Mouse (Mus musculus) fat pad, adult 2 months (tissue): ENCODE data around the gene Tap2.

Source experiments
- DNase-seq: peaks from one replicate; pipeline ENCODE4 v3.0.0-alpha.2; 2011; ENCODE audit warnings: low read depth, low spot score; ENCODE audit errors: extremely low read depth

Tap2 gene

GRCm38 (mm10) chr17:34203444-34203843 is at the start of gene Tap2:
Tap2 (plus strand) TSS chr17:34203527.
- DNase-seq, result no peak

- DNase-seq, result no peak
These were observed 47.8 kb upstream of the Tap2 start for GRCm38 (mm10) chr17:34155534-34155933.

DNA sequence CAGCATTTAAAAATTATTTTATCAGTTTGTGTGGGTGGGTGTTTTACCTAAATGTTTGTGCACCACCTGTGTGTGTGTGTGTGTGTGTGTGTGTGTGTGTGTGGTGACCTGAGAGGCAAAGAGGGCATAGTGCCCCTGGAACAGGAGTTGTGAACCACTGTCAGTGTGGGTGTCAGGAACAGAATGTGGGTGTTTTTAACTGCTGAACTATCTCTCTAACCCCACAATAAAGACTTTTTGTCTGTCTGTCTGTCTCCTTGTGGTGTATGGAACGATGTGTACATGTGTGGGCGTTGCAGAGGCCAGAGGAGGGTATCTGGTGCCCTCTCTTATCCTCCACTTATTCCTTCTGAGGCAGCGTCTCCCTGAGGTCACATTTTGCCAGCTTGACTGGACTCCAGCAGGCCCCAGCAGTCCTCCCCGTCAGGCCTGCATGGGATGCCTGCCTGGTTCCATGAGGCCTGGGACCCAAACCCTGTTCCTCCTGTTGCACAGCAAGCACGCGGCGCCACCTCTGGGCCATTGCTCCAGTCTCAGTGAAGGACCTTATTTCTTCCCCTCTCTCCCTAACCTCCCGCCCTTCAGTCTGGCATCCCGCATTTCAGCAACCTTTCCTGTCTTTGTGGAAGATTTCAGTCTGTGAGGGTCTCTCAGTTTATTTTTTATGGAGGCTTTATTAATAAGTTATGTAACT is 39.0 kb upstream of the Tap2 start:
- DNase-seq, result no peak

DNA sequence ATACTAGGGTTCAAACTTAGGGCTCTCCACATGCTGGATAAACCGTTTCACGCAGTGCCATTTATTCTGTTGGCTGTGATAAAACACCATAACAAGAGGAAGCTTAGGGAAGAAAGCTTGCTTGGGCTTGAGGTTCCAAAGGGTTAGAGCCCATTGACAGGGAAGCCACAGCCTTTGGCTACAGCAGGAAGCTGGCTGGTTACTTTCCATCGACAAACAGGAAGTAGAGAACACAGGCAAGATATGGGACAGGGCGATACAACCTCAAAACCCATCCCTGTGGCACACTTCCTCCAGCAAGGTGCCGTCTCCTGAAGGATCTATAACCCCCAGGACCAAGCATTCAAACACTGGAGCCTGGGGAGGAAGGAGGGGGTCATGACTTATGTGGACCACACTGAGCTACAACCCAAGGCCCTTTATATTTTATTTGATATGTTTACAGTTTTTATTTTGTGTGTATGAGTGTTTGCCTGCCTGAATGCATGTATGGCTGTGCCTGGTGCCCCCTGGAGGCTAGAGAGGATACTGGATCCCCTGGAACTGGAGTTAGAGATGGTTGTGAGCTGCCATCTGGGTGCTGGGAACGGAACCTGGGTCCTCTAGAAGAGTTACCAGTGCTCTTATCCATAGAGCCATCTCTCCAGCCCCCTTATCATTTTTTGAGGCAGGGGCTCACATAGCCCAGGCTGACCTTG is 38.1 kb upstream of the Tap2 start:
- DNase-seq, result no peak

DNA sequence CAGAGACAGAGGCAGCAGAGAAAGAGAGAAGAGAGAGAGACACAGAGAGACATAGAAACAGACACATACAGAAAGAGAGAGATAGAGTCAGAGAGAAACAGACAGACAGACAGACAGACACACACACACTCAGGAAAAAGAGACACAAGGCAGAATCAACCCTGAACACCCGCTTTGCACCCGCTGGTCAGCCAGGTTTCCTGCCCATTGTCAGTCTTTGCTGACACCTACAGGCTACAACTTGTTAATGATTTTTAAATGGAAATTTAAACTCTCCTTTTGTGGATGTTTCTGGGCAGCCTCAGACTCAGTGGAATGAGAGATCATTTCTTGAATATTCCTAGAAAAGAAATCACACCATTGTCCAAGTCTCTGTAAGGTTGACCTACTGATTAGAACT is 34.0 kb upstream of the Tap2 start:
- DNase-seq, result no peak

- DNase-seq, result no peak
These were observed 32.8 kb upstream of the Tap2 start for GRCm38 (mm10) chr17:34170487-34170876.

DNA sequence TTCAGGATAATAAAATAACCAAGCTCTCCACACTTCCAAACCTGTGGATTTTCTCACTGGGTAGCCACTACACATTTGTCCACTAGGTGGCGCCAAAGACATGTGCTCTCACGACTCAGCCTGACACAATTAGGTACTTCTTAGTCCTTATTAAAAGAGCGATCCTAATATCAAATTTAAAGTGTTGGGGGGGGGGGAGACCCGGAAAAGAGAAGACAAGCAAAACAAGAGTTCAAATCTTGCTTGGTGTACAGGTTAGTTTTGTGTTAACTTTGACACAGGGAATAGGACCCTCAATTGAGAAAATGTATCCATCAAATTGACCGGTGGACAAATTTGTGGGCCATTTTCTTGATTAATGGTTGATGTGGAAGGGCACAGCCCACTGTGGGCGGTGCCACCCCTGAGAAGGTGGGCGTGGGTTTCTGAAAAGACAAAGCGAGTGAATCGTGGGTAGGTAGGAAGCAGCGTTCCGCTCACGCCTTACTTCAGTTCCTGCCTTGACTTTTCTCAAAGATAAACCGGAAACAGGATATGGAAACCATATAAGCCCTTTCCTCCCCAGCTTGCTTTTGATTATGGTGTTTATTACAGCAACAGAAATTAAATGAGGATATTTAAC is 32.3 kb upstream of the Tap2 start:
- no peak for DNase-seq

GRCm38 (mm10) chr17:34172528-34172927 is 30.8 kb upstream of the Tap2 start:
- DNase-seq, result no peak

- DNase-seq, result no peak
These were observed 29.3 kb upstream of the Tap2 start for GRCm38 (mm10) chr17:34174075-34174474.

GRCm38 (mm10) chr17:34177179-34177578 is 26.1 kb upstream of the Tap2 start:
- DNase-seq, result no peak

GRCm38 (mm10) chr17:34179019-34179418 is 24.3 kb upstream of the Tap2 start:
- DNase-seq, result no peak

DNA sequence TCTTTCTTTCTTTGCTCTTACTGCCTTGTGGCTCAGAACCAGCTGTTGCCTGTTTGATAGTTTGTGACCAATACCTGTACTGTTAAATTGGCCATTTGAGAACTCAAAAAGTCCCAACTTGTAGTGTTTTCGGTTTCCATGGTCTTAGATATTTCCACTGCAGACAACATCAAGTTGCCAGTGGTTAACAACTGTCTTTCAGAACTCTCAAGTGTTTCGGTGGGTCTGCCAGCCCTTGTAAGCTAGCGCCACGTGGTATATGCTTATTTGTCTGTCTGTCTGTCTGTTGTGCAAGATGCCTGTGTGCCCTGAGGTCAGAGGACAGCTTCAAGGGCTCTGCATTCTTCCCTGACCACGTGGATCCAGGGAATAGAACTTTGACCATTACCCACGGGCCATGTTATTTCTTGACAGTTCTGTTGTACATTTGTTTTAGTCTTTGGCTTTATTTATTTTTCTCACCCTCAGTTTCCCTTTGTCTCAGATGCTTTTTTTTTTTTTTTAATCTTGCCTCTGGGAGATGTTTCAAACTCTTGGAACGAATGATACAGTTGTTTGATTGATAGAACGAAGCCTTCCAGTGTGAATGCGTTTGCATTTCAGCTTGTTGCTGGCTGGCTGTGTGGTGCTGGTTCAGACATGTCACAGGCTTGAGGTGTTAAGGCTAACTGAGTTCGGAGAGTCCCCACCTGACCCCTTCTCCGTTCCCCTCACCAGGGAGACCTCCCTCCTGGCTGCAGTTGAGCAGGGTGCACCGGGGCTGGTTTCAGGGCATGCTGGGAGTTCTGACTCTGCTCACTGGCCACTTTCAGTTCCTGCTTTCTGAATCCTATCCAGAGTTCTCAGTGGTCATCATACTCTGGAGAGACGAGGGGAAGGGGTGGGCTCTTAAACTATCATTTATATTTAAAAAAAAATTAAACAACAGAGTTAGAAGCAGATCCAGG is 23.1 kb upstream of the Tap2 start:
- DNase-seq, result no peak

DNA sequence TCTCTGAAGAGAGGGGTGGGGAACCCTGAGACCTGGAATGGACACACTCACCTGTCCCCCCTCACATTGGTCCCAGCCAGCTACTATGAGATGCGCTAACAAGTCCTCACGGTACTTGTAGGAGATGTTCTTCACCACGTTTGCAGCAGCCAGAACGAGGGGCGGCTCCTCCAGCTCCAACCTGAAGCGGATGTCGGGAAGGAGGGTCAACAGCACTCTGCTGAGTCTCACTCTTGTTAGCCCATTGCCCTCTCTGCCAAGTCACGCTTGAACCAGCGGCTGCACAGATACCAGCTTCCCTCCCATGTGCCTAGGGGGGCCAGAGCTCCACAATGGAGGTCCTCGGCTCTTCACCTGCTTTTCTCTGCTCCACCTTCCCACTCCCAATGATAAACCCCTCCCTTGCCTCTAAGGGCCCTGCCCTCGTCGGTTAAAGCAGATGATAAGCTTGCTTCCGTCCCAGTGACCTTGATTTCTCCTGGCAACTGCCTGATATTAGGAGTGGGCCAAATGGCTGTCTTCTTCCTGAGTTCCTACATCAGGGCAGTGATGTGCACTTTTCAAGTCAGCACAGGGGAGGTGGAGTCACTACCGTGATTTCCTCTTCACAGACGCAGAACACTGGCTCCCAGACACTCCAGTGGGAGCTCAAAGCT is 19.6 kb upstream of the Tap2 start:
- no peak for DNase-seq

DNA sequence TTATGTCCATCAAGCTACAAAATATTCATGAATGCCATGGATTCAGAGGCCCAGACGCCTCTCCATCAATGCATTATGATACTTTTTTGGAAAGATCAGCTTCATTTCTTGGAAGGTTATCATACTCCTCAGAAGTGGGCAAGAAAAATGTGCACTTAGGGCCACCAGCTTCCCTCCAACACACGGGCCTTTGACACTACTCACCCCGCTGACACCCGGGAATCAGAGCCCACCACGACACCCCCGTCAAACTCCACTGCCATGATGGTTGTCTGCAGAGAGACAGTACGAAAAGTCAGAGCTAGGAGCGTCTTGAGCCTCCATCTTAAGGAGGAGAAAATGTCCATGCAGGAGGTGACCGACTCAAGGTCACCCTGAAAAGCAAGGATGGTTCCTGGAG is 17.8 kb upstream of the Tap2 start:
- no peak for DNase-seq

DNA sequence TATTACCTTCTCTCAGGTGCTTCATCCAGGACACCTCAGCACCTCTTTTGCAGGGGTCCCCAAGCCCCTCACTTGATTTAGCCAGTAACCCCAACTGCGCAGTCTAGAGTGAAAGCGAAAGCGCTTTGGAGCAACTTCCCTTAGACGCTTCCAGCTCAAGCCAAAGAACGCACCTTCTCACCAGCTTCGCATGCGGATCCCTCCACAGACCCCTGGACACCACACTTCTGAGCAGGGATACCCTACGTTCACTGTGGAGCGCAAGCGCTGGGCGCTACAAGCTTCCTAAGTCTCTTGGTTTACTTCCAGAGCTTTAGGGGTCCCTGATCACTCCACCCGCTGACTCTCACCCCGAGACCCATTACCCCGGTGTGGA is 16.5 kb upstream of the Tap2 start:
- DNase-seq, result no peak

- peak; percentile 43 for DNase-seq
These were observed 15.9 kb upstream of the Tap2 start, which contains the start of the genes Tap1 and Psmb9 for GRCm38 (mm10) chr17:34187261-34187916. Tap1 (plus strand) TSS chr17:34187553. Psmb9 (minus strand) TSS chr17:34187764.

DNA sequence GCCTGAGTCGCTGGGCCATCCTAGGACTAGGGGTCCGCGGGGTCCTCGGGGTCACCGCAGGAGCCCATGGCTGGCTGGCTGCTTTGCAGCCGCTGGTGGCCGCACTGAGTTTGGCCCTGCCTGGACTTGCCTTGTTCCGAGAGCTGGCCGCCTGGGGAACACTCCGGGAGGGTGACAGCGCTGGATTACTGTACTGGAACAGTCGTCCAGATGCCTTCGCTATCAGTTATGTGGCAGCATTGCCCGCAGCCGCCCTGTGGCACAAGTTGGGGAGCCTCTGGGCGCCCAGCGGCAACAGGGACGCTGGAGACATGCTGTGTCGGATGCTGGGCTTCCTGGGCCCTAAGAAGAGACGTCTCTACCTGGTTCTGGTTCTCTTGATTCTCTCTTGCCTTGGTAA is 15.3 kb upstream of the Tap2 start:
- DNase-seq, result no peak

GRCm38 (mm10) chr17:34188986-34189385 is 14.3 kb upstream of the Tap2 start:
- DNase-seq, result no peak

GRCm38 (mm10) chr17:34192852-34193251 is 10.5 kb upstream of the Tap2 start:
- no peak for DNase-seq

- DNase-seq, result no peak
These were observed 9.9 kb upstream of the Tap2 start for GRCm38 (mm10) chr17:34193468-34193867.
